Mouse (Mus musculus) CH12.LX (cell line): ENCODE measurements at regions not wholly inside any gene's neighbourhood (a gene's known extent, or its start where the extent isn't known, plus 50 kb on each side); places are given as distances from the start of the nearest gene placed in this dataset.

ENCODE experiments used
- DNase-seq: peaks from one replicate; pipeline ENCODE4 v3.0.0-alpha.2; 2013; ENCODE audit errors: extremely low read depth
- H3K27ac ChIP-seq: 2 replicates; pipeline ENCODE4 v1.5.1; 2012; ENCODE audit warnings: low read depth, mild to moderate bottlenecking, control low read depth, moderate library complexity; ENCODE audit not compliant: insufficient read depth
- H3K27me3 ChIP-seq: replicated peaks from 2 replicates; pipeline ENCODE3; 2012; ENCODE audit warnings: inconsistent platforms
- H3K36me3 ChIP-seq, 2 experiments: replicated peaks in 1 of 2; 2 replicates each; pipeline versions ENCODE3 to v1.6.1; 2012; ENCODE audit warnings: inconsistent platforms in 1 of 2, low read length in 1 of 2, mild to moderate bottlenecking in 1 of 2, mixed read lengths in 1 of 2, moderate library complexity in 1 of 2; ENCODE audit not compliant: control insufficient read depth in 1 of 2, insufficient read depth in 1 of 2
- H3K4me1 ChIP-seq, 2 experiments: 2 replicates each; pipeline ENCODE4 v1.6.1; 2012; ENCODE audit warnings: inconsistent platforms in 1 of 2, moderate library complexity in 1 of 2; ENCODE audit not compliant: insufficient read depth in 2 of 2, control insufficient read depth in 1 of 2
- H3K4me2 ChIP-seq: 2 replicates; pipeline ENCODE4 v1.6.1; 2012; ENCODE audit warnings: low read depth, mild to moderate bottlenecking, control low read depth; ENCODE audit not compliant: poor library complexity, insufficient read depth, severe bottlenecking
- H3K4me3 ChIP-seq, 3 experiments: fragments of 150-350 bp in 1 of 3; sonication (generic) in 1 of 3; replicated peaks in 1 of 3; 2 replicates each; pipeline versions ENCODE3 to v1.5.1; 2011 to 2012; ENCODE audit warnings: low read depth in 2 of 3, low read length in 2 of 3, mild to moderate bottlenecking in 2 of 3, moderate library complexity in 2 of 3, control low read depth in 1 of 3, improper control_type of control experiment in 1 of 3, inconsistent platforms in 1 of 3, mixed read lengths in 1 of 3; ENCODE audit not compliant: poor library complexity in 1 of 3
- H3K79me2 ChIP-seq: replicated peaks from 2 replicates; pipeline ENCODE4 v1.6.1; 2012; ENCODE audit warnings: mild to moderate bottlenecking, moderate library complexity; ENCODE audit not compliant: control insufficient read depth, poor library complexity, insufficient read depth, severe bottlenecking; ENCODE audit errors: extremely low read depth
- H3K9ac ChIP-seq: 2 replicates; pipeline ENCODE4 v1.6.1; 2012; ENCODE audit warnings: low read depth, mild to moderate bottlenecking, control low read depth, moderate library complexity; ENCODE audit not compliant: insufficient read depth
- H3K9me3 ChIP-seq: replicated peaks from 2 replicates; pipeline ENCODE3; 2012; ENCODE audit warnings: low read length, inconsistent platforms, mixed read lengths
- BHLHE40 ChIP-seq: IDR thresholded peaks from 2 replicates; pipeline ENCODE4 v1.6.1; 2011; ENCODE audit warnings: mild to moderate bottlenecking, low read depth, low read length, improper control_type of control experiment
- ELF1 ChIP-seq: IDR thresholded peaks from 2 replicates; pipeline ENCODE4 v1.6.1; 2014; ENCODE audit warnings: low read depth, mild to moderate bottlenecking, inconsistent platforms, low read length, improper control_type of control experiment
- ETS1 ChIP-seq: conservative IDR thresholded peaks from 2 replicates; pipeline ENCODE4 v1.6.1; 2012; ENCODE audit warnings: low read depth, mild to moderate bottlenecking, inconsistent platforms, low read length, improper control_type of control experiment, moderate library complexity
- GABPA ChIP-seq: IDR thresholded peaks from 2 replicates; pipeline ENCODE4 v1.6.1; 2012; ENCODE audit warnings: low read depth, low read length, improper control_type of control experiment, inconsistent platforms; ENCODE audit not compliant: insufficient replicate concordance
- KAT2A ChIP-seq: IDR thresholded peaks from 2 replicates; pipeline ENCODE4 v1.6.1; 2012; ENCODE audit warnings: low read length, improper control_type of control experiment, inconsistent platforms; ENCODE audit not compliant: insufficient replicate concordance
- MAFK ChIP-seq: IDR thresholded peaks from 2 replicates; pipeline ENCODE4 v1.6.1; 2011; ENCODE audit warnings: low read length, improper control_type of control experiment; ENCODE audit not compliant: insufficient replicate concordance
- MAX ChIP-seq: IDR thresholded peaks from 2 replicates; pipeline ENCODE4 v1.6.1; 2011; ENCODE audit warnings: low read length, improper control_type of control experiment
- MAZ ChIP-seq: IDR thresholded peaks from 2 replicates; pipeline ENCODE4 v1.6.1; 2012; ENCODE audit warnings: low read depth, mild to moderate bottlenecking, inconsistent platforms, low read length, improper control_type of control experiment, moderate library complexity
- MXI1 ChIP-seq: IDR thresholded peaks from 2 replicates; pipeline ENCODE4 v1.6.1; 2011; ENCODE audit warnings: mild to moderate bottlenecking, low read depth, low read length, improper control_type of control experiment
- MYC ChIP-seq: IDR thresholded peaks from 2 replicates; pipeline ENCODE4 v1.6.1; 2011; ENCODE audit warnings: low read depth, mild to moderate bottlenecking, improper control_type of control experiment, low read length
- NELFE ChIP-seq: IDR thresholded peaks from 2 replicates; pipeline ENCODE4 v1.6.1; 2011; ENCODE audit warnings: low read depth, low read length, improper control_type of control experiment
- NRF1 ChIP-seq: IDR thresholded peaks from 2 replicates; pipeline ENCODE4 v1.6.1; 2014; ENCODE audit warnings: low read depth, mild to moderate bottlenecking, inconsistent platforms, low read length, improper control_type of control experiment, moderate library complexity
- PAX5 ChIP-seq: IDR thresholded peaks from 2 replicates; pipeline ENCODE4 v1.6.1; 2012; ENCODE audit warnings: low read length, inconsistent platforms, mixed read lengths
- POLR2A ChIP-seq: IDR thresholded peaks from 2 replicates; pipeline ENCODE4 v1.6.1; 2011; ENCODE audit warnings: low read depth, mild to moderate bottlenecking, improper control_type of control experiment, low read length
- RCOR1 ChIP-seq: conservative IDR thresholded peaks from 2 replicates; pipeline ENCODE4 v1.6.1; 2012; ENCODE audit warnings: low read depth, mild to moderate bottlenecking, inconsistent platforms, low read length, improper control_type of control experiment
- SIN3A ChIP-seq: IDR thresholded peaks from 2 replicates; pipeline ENCODE4 v1.6.1; 2012; ENCODE audit warnings: low read length, improper control_type of control experiment, inconsistent platforms
- SMC3 ChIP-seq: IDR thresholded peaks from 2 replicates; pipeline ENCODE4 v1.6.1; 2011; ENCODE audit warnings: low read depth, low read length, improper control_type of control experiment
- TBP ChIP-seq: conservative IDR thresholded peaks from 2 replicates; pipeline ENCODE4 v1.6.1; 2011; ENCODE audit warnings: low read depth, low read length, improper control_type of control experiment
- UBTF ChIP-seq: IDR thresholded peaks from 2 replicates; pipeline ENCODE4 v1.6.1; 2012; ENCODE audit warnings: low read depth, mild to moderate bottlenecking, inconsistent platforms, low read length, improper control_type of control experiment, moderate library complexity
- USF1 ChIP-seq: IDR thresholded peaks from 2 replicates; pipeline ENCODE4 v1.6.1; 2014; ENCODE audit warnings: low read depth, mild to moderate bottlenecking, inconsistent platforms, low read length, improper control_type of control experiment
- ZKSCAN1 ChIP-seq: IDR thresholded peaks from 2 replicates; pipeline ENCODE4 v1.6.1; 2012; ENCODE audit warnings: low read depth, inconsistent platforms, low read length, improper control_type of control experiment, borderline replicate concordance
- ZMIZ1 ChIP-seq: IDR thresholded peaks from 2 replicates; pipeline ENCODE4 v1.6.1; 2012; ENCODE audit warnings: low read depth, mild to moderate bottlenecking, inconsistent platforms, low read length, improper control_type of control experiment
- dilution Hi-C: fragments of 300-500 bp; cut with MboI; formaldehyde crosslinking; loops from 2 replicates; pipeline ENCODE4 v1.14.3; 2020; ENCODE audit warnings: low sequenced_read_pairs; ENCODE audit not compliant: extremely low pct_unique_long_range_greater_than_20kb, extremely low pct_ligation_motif_present
- in situ Hi-C: fragments of 300-500 bp; cut with MboI; formaldehyde crosslinking; loops from 3 replicates; pipeline ENCODE4 v1.14.3; 2019; ENCODE audit warnings: low sequenced_read_pairs, low pct_ligation_motif_present, low pct_unique_long_range_greater_than_20kb, mixed read lengths

DNA sequence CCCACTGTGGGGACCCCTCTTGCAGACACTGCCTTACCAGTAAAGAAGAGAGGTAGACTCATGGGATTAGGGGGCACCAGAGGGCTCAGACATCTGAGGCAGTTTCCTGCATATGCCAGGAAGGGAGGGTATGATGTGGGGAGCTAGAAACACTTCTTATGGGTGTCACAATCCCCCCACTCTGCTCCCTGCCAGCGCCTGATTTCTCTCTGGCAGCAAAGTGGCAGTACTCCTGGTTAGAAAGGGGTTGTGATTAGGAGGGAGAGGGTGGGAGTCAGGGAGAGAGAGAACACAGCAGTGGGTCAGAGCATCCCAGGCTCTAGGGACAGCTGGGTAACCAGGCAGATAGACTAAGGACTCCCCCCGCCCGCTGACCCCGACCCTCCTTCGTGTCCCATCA, 167.6 kb upstream of the Csf3r start:
- no peak overlapping the region for H3K27ac ChIP-seq
- no peaks in the 10 kb centered on the region for H3K9me3 ChIP-seq
- peaks cover 94% of the 10 kb centered on the region for H3K27me3 ChIP-seq
- dilution Hi-C loops (no loop called here), in situ Hi-C loops (no loop called here)
- H3K36me3 ChIP-seq = no peaks in the 10 kb centered on the region
- no peak overlapping the region for H3K4me3 ChIP-seq
- TF ChIP-seq ZMIZ1 (no peak), SIN3A (no peak), RCOR1 (no peak), MYC (no peak), ETS1 (no peak)
- no peak overlapping the region for H3K4me2 ChIP-seq
- H3K9ac ChIP-seq = no peak overlapping the region
- no peak for DNase-seq
- 0 out of 4 replicates have a peak, but pooled peaks cover 0 to 6% of the 10 kb centered on the region in 2 experiments for H3K4me1 ChIP-seq
- H3K79me2 ChIP-seq = no peaks in the 10 kb centered on the region

DNA sequence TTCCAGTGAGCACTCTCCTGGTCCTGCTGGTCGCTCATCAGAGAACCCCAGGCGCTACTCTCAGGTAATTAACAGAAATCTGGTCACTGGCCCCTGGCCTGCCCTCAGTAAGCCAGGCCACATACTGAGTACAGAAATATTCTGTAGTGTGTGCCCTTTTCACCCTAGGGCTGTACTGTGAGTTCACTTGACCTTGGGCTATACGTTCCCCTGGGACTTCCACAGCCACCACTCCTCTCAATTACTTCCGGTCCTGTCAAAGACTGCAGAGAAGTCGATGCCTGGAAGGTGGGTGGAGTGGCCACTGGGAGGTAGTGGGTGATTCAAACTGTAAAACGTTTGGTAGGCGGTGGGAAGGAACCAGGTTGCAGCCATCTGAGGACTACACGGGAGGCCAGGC, 159.3 kb upstream of the Csf3r start:
- H3K4me1 ChIP-seq = no peaks in the 10 kb centered on the region
- in situ Hi-C loops = no loop called here
- no peaks in the 10 kb centered on the region for H3K79me2 ChIP-seq
- no peak overlapping the region for H3K4me3 ChIP-seq
- peaks cover 10% of the 10 kb centered on the region for H3K9me3 ChIP-seq
- DNase-seq = no peak
- no peak overlapping the region for H3K9ac ChIP-seq
- H3K27ac ChIP-seq = no peak overlapping the region
- peaks cover 79% of the 10 kb centered on the region for H3K27me3 ChIP-seq
- no peaks in the 10 kb centered on the region for H3K36me3 ChIP-seq
- TF ChIP-seq SMC3 = no peak
- dilution Hi-C loops = no loop called here
- H3K4me2 ChIP-seq = no peak overlapping the region

DNA sequence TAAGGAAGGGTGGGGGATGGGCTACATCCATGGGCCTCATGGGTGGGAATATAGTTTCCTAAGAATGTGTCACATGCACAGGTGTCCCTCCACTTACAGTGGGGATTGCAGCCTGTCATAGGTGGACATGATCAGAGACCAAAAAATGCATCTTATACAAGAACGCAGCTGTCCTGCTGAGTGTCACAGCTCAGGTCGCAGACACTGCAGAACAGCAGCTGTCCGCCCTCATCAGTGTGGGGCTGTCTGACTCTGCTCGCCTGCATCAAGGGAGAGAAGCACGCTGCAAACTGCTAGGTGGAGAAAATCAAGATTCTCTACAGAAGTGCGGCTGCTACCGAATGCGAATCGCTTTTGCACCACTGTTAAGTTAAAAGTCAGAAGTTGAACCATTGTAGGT, 158.6 kb upstream of the Csf3r start:
- H3K4me1 ChIP-seq = no peaks in the 10 kb centered on the region
- TF ChIP-seq KAT2A = no peak
- no peak for TF ChIP-seq POLR2A
- no peak for TF ChIP-seq ZMIZ1
- TF ChIP-seq MYC = no peak
- no peak for TF ChIP-seq NRF1
- no peak for TF ChIP-seq MAFK
- no peak for TF ChIP-seq TBP
- no peak for TF ChIP-seq MAZ
- TF ChIP-seq ELF1 = no peak
- TF ChIP-seq USF1 = no peak
- TF ChIP-seq BHLHE40 = no peak
- no peak for TF ChIP-seq SMC3
- TF ChIP-seq MAX = no peak
- no peak for TF ChIP-seq NELFE
- no peak for TF ChIP-seq MXI1
- no peak for TF ChIP-seq PAX5
- no peak for TF ChIP-seq GABPA
- no peak for TF ChIP-seq SIN3A
- no peak for TF ChIP-seq UBTF
- no peak for TF ChIP-seq ZKSCAN1
- no peak for DNase-seq
- no peak overlapping the region for H3K4me2 ChIP-seq
- H3K27me3 ChIP-seq = peaks cover 80% of the 10 kb centered on the region
- no peak overlapping the region for H3K9ac ChIP-seq
- H3K79me2 ChIP-seq = no peaks in the 10 kb centered on the region
- dilution Hi-C loops = no loop called here
- H3K27ac ChIP-seq = no peak overlapping the region
- in situ Hi-C loops = no loop called here
- no peak overlapping the region for H3K4me3 ChIP-seq
- H3K36me3 ChIP-seq = no peaks in the 10 kb centered on the region
- peaks cover 10% of the 10 kb centered on the region for H3K9me3 ChIP-seq
